13 mouse cellular contexts compared by ENCODE assay signal in genomic region chr12:5443730-5444129, GRCm38 (mm10).
DNase-seq lines count a peak whose midpoint lies in the region; ATAC-seq and TF ChIP-seq lines count a peak whose summit lies in the region.
"Had no signal": no experiment of that assay in that cellular context is flagged by ENCODE, and none has a peak within 500 bp of the region (broad histone marks: within the 10 kb centered on the region; RNA-seq: fewer than 3 reads in every experiment).

No protein-coding gene starts in this region.

- peaks cover 18% of the 10 kb centered on the region for H3K4me1 ChIP-seq in hindbrain, embryonic 10.5 days (replicated peaks)
- no peaks in the 10 kb centered on the region for H3K4me1 ChIP-seq in hindbrain, embryonic 11.5 days (replicated peaks; ENCODE audit: control insufficient read depth, insufficient read depth, low read length)
- H3K4me1 ChIP-seq in cerebellum, adult 2 months (ENCODE audit: control insufficient read depth, insufficient read depth, low read length) = no peaks in the 10 kb centered on the region; the same call in 1 of the 2 replicates
- peaks cover 11% of the 10 kb centered on the region for H3K4me1 ChIP-seq in midbrain, embryonic 15.5 days

- H3K9me3 ChIP-seq in hindbrain, embryonic 10.5 days = no peaks in the 10 kb centered on the region
- no peaks in the 10 kb centered on the region for H3K9me3 ChIP-seq in hindbrain, embryonic 11.5 days (ENCODE audit: control insufficient read depth, low read length)
- H3K9me3 ChIP-seq in midbrain, embryonic 15.5 days = no peaks in the 10 kb centered on the region
- H3K9me3 ChIP-seq: limb, embryonic 12.5 days had no signal

- H3K36me3 ChIP-seq in hindbrain, embryonic 10.5 days = no peaks in the 10 kb centered on the region
- no peaks in the 10 kb centered on the region for H3K36me3 ChIP-seq in hindbrain, embryonic 11.5 days (ENCODE audit: control insufficient read depth, insufficient read depth, low read length)
- no peaks in the 10 kb centered on the region for H3K36me3 ChIP-seq in midbrain, embryonic 15.5 days (replicated peaks)
- H3K36me3 ChIP-seq: limb, embryonic 12.5 days had no signal

- WGBS in hindbrain, embryonic 10.5 days = 58% methylated on average over 2 of the region's 2 CpGs
- WGBS in hindbrain, embryonic 11.5 days = 61% methylated on average over 2 of the region's 2 CpGs
- 55% methylated on average over 2 of the region's 2 CpGs for WGBS in cerebellum, adult 2 months
- 44% methylated on average over 2 of the region's 2 CpGs for WGBS in midbrain, embryonic 15.5 days

- no peak for TF ChIP-seq CTCF in cerebellum, adult 2 months (IDR thresholded peaks at IDR 0.05; ENCODE audit: borderline replicate concordance, insufficient read depth, low read depth, low read length)

- TF ChIP-seq POLR2A in cerebellum, adult 2 months (IDR thresholded peaks at IDR 0.05; ENCODE audit: borderline replicate concordance, insufficient read depth, low read length) = no peak

- peak overlapping the region; percentile 30; the same call in 1 of the 2 replicates for H3K27ac ChIP-seq in hindbrain, embryonic 10.5 days
- H3K27ac ChIP-seq in hindbrain, embryonic 11.5 days (ENCODE audit: low read depth, low read length) = no peak overlapping the region; the same call in 1 of the 2 replicates
- no peak overlapping the region for H3K27ac ChIP-seq in cerebellum, adult 2 months (ENCODE audit: insufficient read depth, low read length)
- H3K27ac ChIP-seq in midbrain, embryonic 15.5 days = peak overlapping the region; percentile 31; the same call in 1 of the 2 replicates
- H3K27ac ChIP-seq: limb, embryonic 12.5 days had no signal

- H3K27me3 ChIP-seq in hindbrain, embryonic 10.5 days (ENCODE audit: insufficient read depth, poor library complexity, severe bottlenecking) = no peaks in the 10 kb centered on the region
- no peaks in the 10 kb centered on the region for H3K27me3 ChIP-seq in hindbrain, embryonic 11.5 days (ENCODE audit: control insufficient read depth, insufficient read depth, low read length)
- no peaks in the 10 kb centered on the region for H3K27me3 ChIP-seq in cerebellum, adult 2 months (ENCODE audit: control insufficient read depth, insufficient read depth, low read length)
- no peaks in the 10 kb centered on the region for H3K27me3 ChIP-seq in midbrain, embryonic 15.5 days (replicated peaks)
- H3K27me3 ChIP-seq: limb, embryonic 12.5 days; Patski had no signal

- ATAC-seq in hindbrain, embryonic 11.5 days (ENCODE audit: low FRiP score) = no peak
- no peak; the same call in 1 of the 2 replicates for ATAC-seq in midbrain, embryonic 15.5 days (replicated peaks)
- ATAC-seq: Patski had no signal

- no peak overlapping the region for H3K9ac ChIP-seq in hindbrain, embryonic 11.5 days (ENCODE audit: low read depth, low read length)
- H3K9ac ChIP-seq in midbrain, embryonic 15.5 days = no peak overlapping the region
- H3K9ac ChIP-seq: limb, embryonic 12.5 days; lung, embryonic 14.5 days had no signal

- H3K4me3 ChIP-seq in hindbrain, embryonic 10.5 days = no peak overlapping the region
- H3K4me3 ChIP-seq in hindbrain, embryonic 11.5 days (ENCODE audit: low read depth, low read length) = no peak overlapping the region
- H3K4me3 ChIP-seq in cerebellum, adult 2 months (replicated peaks; ENCODE audit: insufficient read depth, low read depth, low read length) = no peak overlapping the region
- no peak overlapping the region for H3K4me3 ChIP-seq in midbrain, embryonic 15.5 days
- H3K4me3 ChIP-seq: limb, embryonic 12.5 days had no signal

- DNase-seq in hindbrain, embryonic 10.5 days (ENCODE audit: low spot score) = no peak
- DNase-seq in hindbrain, embryonic 11.5 days (ENCODE audit: low spot score) = no peak
- peak; percentile 16 to 41 for DNase-seq in cerebellum, adult 2 months
- peak; percentile 17 for DNase-seq in fibroblast of lung, adult 2 months (ENCODE audit: low read depth)
- no peak for DNase-seq in kidney, postnatal 14 days
- DNase-seq in MN1 (ENCODE audit: low spot score) = no peak
- DNase-seq in heart, postnatal 10 days = no peak
- DNase-seq: adrenal gland, postnatal 10 days; kidney, adult 2 months; lung, embryonic 14.5 days had no signal

- intact Hi-C loops in heart, postnatal 10 days (cut with DNase I) = no loop called here

- no peak overlapping the region for H3K4me2 ChIP-seq in hindbrain, embryonic 11.5 days (replicated peaks; ENCODE audit: low read depth, low read length)
- no peak overlapping the region for H3K4me2 ChIP-seq in midbrain, embryonic 15.5 days
- H3K4me2 ChIP-seq: limb, embryonic 12.5 days; lung, embryonic 14.5 days had no signal

Comparison
In these comparisons a context has a peak if more than half of its experiments do, and no peak if none do; other contexts are left out.
1. H3K27ac ChIP-seq: peak in hindbrain, embryonic 10.5 days (single experiment) and midbrain, embryonic 15.5 days (single experiment); none in hindbrain, embryonic 11.5 days (single experiment) and cerebellum, adult 2 months (single experiment).
2. DNase-seq: peak in cerebellum, adult 2 months (2 of 2) and fibroblast of lung, adult 2 months (single experiment); none in hindbrain, embryonic 10.5 days (single experiment), hindbrain, embryonic 11.5 days (single experiment), kidney, postnatal 14 days (single experiment), MN1 (single experiment) and heart, postnatal 10 days (0 of 2).